Mouse (Mus musculus): ENCODE results near the gene Tpra1. TPM values are rescaled to one million over a fixed set of nuclear protein-coding genes. Genes with fewer than 3 reads are reported as not detected.

Gene Tpra1
- total RNA-seq, 4 experiments from 2014 or later: 122 to 168 (median 148) TPM

DNA sequence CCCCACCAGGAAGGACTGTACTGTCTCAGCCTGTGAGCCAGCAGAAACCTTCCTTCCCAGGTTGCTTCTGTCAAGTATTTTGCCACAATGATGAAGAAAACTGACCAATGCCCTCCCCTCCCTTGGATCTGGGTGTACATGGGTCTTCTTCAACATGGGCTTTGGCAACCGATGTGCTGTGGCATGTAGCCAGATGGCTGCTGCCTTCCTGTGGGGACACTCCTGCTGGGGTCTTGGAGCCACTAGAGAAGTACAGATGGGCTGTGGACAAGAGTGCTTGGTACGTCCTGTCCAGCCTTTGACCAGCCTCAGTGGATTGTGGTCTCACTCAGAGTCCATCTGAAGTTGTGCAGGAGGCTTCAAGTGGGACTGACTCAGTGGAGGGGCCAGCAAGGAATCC lies 56.3 kb downstream of the Tpra1 start:
- no peak for DNase-seq

DNA sequence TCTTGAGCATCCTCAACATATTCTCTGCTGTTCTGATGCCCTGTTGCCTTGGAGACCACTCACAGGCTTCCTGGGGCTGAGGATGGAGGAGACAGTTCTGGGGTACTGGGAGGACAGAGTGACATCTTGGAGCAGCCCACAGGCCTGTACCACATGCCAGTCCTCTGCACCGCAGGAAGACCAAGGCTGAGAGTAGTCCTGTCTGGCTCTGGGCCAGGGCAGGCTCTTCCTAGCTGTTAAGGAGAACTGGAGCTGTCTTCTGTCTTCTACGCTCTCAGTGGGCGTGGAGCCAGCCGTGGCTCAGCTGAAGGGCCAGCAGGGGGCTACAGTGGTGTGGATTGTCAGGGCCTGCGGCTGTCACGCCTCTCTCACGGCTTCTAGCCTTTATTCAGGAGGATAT lies 57.8 kb downstream of the Tpra1 start:
- DNase-seq: peak; percentile 20

DNA sequence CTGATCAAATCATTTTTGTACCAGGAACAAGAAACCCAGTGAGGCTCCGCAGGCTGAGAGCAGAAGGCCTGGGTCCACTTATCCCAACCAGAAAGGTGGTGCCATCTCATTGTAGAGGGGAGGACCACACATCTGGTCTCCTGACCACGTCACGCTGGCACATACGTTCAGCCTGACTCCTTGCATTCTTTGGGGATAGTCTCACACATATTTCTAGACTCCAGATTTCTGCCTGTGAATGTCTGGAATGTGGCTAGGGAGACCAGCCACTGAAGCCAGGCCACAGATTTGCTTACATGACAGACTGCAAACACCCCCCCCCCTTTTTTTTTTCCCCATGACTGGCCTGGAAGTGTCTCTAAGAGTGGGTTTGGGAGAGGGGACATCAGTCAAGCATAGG lies 58.9 kb downstream of the Tpra1 start:
- no peak for DNase-seq

Other genes with a start within 250 kb of the Tpra1 start
- gene Mgll, start 177.8 kb upstream of the Tpra1 start, total RNA-seq (2022): 100 to 1,000 TPM in 3 of 4 experiments, 10 to 100 TPM in 1; 99.2 to 165 (median 135) TPM
- gene Abtb1, start 60.3 kb upstream of the Tpra1 start, total RNA-seq (2022): 10 to 100 TPM; 32.5 to 43.7 (median 39.8) TPM
- gene Podxl2, start 27.2 kb upstream of the Tpra1 start, total RNA-seq (2022): 100 to 1,000 TPM in 2 of 4 experiments, 10 to 100 TPM in 2; 40.6 to 123 (median 83.0) TPM
- 10 to 100 TPM; 26.9 to 51.6 (median 35.2) TPM for gene Mcm2, start 3.5 kb upstream of the Tpra1 start, total RNA-seq (2022)

All from adrenal gland, adult 8-10 months (tissue).